Mouse (Mus musculus) layer of hippocampus, adult 2 months (tissue): Measurements from ENCODE around the gene P4ha3. TPM values are rescaled to one million over a fixed set of nuclear protein-coding genes. Genes with fewer than 3 reads are reported as not detected.
A peak's percentile ranks its signal among the peaks of the same experiment; 100 is the strongest.
"Not testable (repeated sequence)": the region's sequence is repeated elsewhere in the genome, so short reads cannot be mapped to it uniquely, and the experiment has no call there.

Source experiments
- DNase-seq, 2 experiments: peaks; one replicate each; pipeline ENCODE4 v3.0.0; 2022; ENCODE audit warnings: low spot score in 2 of 2
- H3K27ac ChIP-seq: fragments of 200-600 bp; 2 replicates; pipeline ENCODE4 v1.8.1; 2022
- H3K4me3 ChIP-seq: fragments of 200-600 bp; 2 replicates; pipeline ENCODE4 v1.8.1; 2022; ENCODE audit warnings: mild to moderate bottlenecking
- CTCF ChIP-seq: fragments of 200-600 bp; conservative IDR thresholded peaks from 2 replicates; pipeline ENCODE4 v1.8.1; 2022; ENCODE audit warnings: antibody characterized with exemption, mild to moderate bottlenecking, moderate library complexity
- long read RNA-seq, 2 experiments: library from polyadenylated mRNA; stranded (forward); transcript quantifications; one replicate each; pipeline ENCODE4 v2.0.0; 2021; ENCODE audit warnings: borderline mapping rate in 2 of 2
- total RNA-seq, 2 experiments: library from RNA; stranded (reverse); gene quantifications; 2 replicates each; pipeline ENCODE4 v1.2.3; 2021

The P4ha3 gene
- total RNA-seq = 1 to 10 TPM; 6.4 to 8.3 TPM
- long read RNA-seq, experiment 1, transcript P4ha3-201 (13 exons, 2,361 nt) = major isoform, 5 of 8 reads
- long read RNA-seq, experiment 1, partial matches to known transcripts = 1 of 8 reads
- long read RNA-seq, experiment 1, other reads (novel, unspliced or antisense) = 2 of 8 reads
- long read RNA-seq, experiment 2, transcript P4ha3-201 (13 exons, 2,361 nt) = major isoform, 5 of 7 reads
- long read RNA-seq, experiment 2, partial matches to known transcripts = 0 of 7 reads
- long read RNA-seq, experiment 2, other reads (novel, unspliced or antisense) = 2 of 7 reads

GRCm38 (mm10) chr7:100285383-100285782, at the start of gene P4ha3:
TSS of gene P4ha3 (plus strand) at chr7:100285520.
- Histone ChIP-seq H3K27ac (peak within 1 kb of the TSS; percentile 18; the same call in 1 of the 2 replicates), H3K4me3 (peak within 1 kb of the TSS; percentile 56)
- TF ChIP-seq CTCF = peak; percentile 52
- DNase-seq = no peak

- no peak for TF ChIP-seq CTCF
These were observed 47.0 kb upstream of the P4ha3 start for GRCm38 (mm10) chr7:100238271-100238670.

GRCm38 (mm10) chr7:100240601-100241000, 44.7 kb upstream of the P4ha3 start:
- TF ChIP-seq CTCF = no peak
- peak; percentile 39 to 42 for DNase-seq
- H3K4me3 ChIP-seq = no peak overlapping the region

More at GRCm38 (mm10) chr7:100238271-100238670, 47.0 kb upstream of the P4ha3 start:
- Histone ChIP-seq H3K27ac (no peak overlapping the region), H3K4me3 (no peak overlapping the region)
- no peak for DNase-seq

GRCm38 (mm10) chr7:100243007-100243406, 42.3 kb upstream of the P4ha3 start:
- no peak for DNase-seq

More at GRCm38 (mm10) chr7:100240601-100241000, 44.7 kb upstream of the P4ha3 start:
- H3K27ac ChIP-seq = peak overlapping the region; percentile 67

DNA sequence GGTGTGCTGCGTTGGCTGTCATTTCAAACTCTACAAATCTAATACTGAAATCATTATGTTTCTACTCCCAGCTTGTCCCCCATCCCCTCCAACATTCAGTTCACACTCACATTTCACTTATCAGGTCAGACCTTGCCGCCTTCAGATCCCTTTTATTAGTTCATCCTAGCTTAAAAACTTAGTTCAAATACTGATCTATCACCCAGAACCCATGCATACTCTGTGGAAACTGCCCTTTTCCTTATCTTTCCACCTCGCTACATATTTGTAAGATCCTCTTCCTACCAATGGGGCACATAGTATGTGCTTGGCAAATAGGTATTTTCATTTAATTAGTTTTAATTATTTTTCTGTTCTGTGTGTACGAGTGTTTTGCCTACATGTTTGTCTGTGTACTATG, 41.1 kb upstream of the P4ha3 start:
- no peak overlapping the region for H3K4me3 ChIP-seq
- no peak overlapping the region for H3K27ac ChIP-seq
- TF ChIP-seq CTCF = no peak
- no peak for DNase-seq

More at GRCm38 (mm10) chr7:100243007-100243406, 42.3 kb upstream of the P4ha3 start:
- TF ChIP-seq CTCF = no peak
- Histone ChIP-seq H3K27ac (no peak overlapping the region), H3K4me3 (no peak overlapping the region)

GRCm38 (mm10) chr7:100245176-100245575, 40.1 kb upstream of the P4ha3 start:
- no peak for TF ChIP-seq CTCF
- DNase-seq = no peak
- no peak overlapping the region for H3K27ac ChIP-seq
- H3K4me3 ChIP-seq = no peak overlapping the region

DNA sequence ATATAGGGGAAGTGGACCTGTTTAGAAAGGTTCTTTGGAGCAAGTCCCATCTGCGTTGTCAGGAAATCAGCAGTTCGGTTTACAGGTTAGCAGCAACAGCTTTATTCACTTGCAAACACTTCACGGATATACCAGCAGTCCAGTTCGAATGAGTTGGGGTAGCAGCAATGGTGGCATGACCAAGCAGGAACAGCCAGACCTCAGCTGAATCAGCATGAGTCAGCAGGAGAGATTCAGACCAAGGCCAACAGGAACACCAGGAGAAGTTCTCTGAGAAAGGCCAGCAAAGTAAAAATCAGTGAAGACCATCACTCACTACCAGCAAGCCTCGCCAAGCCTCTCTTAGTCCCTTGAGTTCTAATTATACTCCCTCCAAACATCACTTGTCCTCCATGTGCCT, 34.7 kb upstream of the P4ha3 start:
- Histone ChIP-seq H3K4me3 (no peak overlapping the region), H3K27ac (no peak overlapping the region)
- no peak for DNase-seq
- TF ChIP-seq CTCF = no peak

DNA sequence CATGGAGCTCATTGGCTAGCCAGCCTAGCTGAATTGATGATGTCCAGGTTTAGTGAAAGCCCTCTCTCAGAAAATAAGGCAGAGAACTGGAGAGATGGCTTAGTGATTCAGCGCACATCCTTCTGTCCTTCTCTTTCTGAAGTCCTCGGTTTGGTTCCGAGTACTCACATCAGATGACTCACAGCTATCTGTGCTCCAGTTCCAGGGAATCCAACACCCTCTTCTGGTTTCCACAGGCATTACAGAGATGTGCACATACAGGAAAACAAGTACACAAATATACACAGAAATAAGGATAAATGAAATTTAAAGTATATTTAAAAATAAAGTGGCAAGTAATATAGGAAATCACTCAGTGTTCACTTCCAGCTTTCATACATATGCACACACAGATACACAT, 23.0 kb upstream of the P4ha3 start:
- Histone ChIP-seq H3K27ac (no peak overlapping the region), H3K4me3 (no peak overlapping the region)
- DNase-seq = no peak
- peak; percentile 56 for TF ChIP-seq CTCF

DNA sequence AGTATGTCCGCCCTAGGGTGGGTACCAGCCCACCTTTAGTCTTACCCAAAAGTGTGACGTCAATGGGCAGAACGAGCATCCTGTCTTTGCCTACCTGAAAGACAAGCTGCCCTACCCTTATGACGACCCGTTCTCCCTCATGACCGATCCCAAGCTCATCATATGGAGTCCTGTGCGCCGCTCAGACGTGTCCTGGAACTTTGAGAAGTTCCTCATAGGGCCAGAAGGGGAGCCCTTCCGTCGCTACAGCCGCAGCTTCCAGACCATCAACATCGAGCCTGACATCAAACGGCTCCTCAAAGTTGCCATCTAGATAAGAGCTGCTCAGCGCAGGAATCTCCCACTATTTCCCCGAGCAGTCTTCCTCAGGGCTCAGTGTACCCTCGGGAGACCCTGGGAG, 20.4 kb upstream of the P4ha3 start:
- not testable (repeated sequence) for H3K27ac ChIP-seq, DNase-seq, H3K4me3 ChIP-seq
- TF ChIP-seq CTCF = peak; percentile 32

GRCm38 (mm10) chr7:100272369-100272768, 13.0 kb upstream of the P4ha3 start:
- DNase-seq = no peak
- Histone ChIP-seq H3K27ac (no peak overlapping the region), H3K4me3 (no peak overlapping the region)
- no peak for TF ChIP-seq CTCF

DNA sequence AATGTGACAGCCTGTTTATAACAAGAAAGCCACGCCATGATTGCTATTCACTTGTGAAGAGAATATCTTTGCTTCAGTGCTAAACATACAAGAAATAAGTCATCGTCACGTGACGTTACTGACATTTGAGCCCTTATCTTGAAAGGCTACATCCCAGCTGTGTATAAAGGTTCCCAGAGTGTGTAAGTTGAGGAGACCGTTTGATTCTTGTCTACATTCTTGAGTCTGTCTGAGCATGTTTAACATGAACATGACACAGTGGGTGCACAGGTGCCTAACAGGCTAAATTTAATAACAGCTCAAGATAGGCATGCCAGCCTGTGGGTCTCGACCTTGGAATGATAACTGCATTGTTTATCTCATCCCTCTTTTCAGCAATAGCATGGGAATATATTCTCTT, 10.8 kb upstream of the P4ha3 start:
- TF ChIP-seq CTCF = no peak

GRCm38 (mm10) chr7:100276397-100276796, 8.9 kb upstream of the P4ha3 start:
- peak; percentile 84 for TF ChIP-seq CTCF
- Histone ChIP-seq H3K4me3 (no peak overlapping the region), H3K27ac (no peak overlapping the region)
- no peak for DNase-seq

More for the DNA sequence above, 10.8 kb upstream of the P4ha3 start:
- Histone ChIP-seq H3K4me3 (no peak overlapping the region), H3K27ac (no peak overlapping the region)
- no peak for DNase-seq

DNA sequence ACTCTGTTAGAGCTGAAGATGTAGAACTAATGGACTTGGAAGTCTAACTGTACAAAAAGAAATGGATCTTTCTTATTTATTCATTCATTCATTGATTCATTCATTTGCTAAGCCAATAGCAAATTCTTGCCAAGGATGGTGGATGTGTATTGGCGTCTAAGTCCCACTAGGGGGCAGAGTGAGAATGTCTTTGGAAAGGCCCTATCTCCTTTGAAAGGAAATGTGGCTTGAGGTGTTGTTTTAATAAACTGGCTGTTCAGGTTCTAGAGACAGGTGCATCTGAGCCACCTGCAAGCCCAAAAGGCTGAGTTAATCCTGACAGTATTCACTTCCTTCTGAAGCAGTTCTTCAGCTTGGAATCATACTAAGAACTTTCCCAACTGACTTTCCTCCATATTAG, 5.5 kb upstream of the P4ha3 start:
- no peak overlapping the region for H3K27ac ChIP-seq
- peak; percentile 55 to 58 for DNase-seq
- peak; percentile 96 for TF ChIP-seq CTCF

DNA sequence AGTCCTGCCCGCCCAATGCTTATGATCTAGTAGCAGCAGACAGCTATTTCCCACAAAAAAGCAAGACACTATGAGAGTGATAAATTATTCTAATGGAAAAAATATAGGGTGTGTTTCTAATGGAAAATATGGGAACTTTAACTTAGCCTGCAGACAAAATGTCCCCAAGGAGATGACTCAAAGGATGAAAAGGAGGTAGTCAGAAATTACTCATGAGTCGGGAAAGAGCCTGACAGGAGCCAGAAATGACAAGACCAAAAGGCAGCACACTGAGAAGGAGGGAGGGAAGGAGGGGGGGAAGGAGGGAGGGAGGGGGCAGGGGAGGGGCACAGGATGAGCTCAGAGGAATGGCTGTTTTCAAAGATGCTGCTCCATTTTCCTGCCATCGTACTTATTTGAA, 3.7 kb upstream of the P4ha3 start:
- Histone ChIP-seq H3K27ac (no peak overlapping the region), H3K4me3 (no peak overlapping the region)
- DNase-seq = no peak
- no peak for TF ChIP-seq CTCF

More for the DNA sequence above, 5.5 kb upstream of the P4ha3 start:
- H3K4me3 ChIP-seq = no peak overlapping the region

DNA sequence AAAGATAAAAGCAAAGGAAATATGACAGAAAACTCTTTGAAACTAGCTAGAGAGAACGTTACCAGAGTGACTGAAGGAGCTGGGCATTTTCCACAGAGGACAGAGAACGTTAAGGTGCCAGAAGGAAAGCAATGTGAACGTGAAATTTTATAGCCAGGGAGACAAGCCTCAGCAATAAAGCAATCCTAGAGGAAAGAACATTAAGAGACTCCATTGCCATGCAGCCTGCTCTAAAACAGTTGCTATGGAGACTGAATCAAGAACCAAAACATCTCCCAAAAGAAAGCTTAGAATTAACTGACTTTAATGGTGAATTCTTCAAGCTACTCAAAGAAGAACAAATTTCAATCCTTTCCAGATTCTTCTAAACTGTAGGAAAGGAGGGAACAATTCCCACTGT, 2.0 kb upstream of the P4ha3 start:
- DNase-seq = no peak
- Histone ChIP-seq H3K4me3 (no peak overlapping the region), H3K27ac (peak overlapping the region; percentile 64; the same call in 1 of the 2 replicates)
- TF ChIP-seq CTCF = no peak
